Mouse (Mus musculus) liver, embryonic 14.5 days (tissue): Measurements from ENCODE around the gene Nid2. TPM values are rescaled to one million over a fixed set of nuclear protein-coding genes. Genes with fewer than 3 reads are reported as not detected.

Experiments
- ATAC-seq: fragments of 200-750 bp; cut with Nextera tagmentation; 2 replicates; pipeline ENCODE4 v1.8.0; 2017; ENCODE audit warnings: moderate number of reproducible peaks, mild to moderate bottlenecking, moderate library complexity; ENCODE audit not compliant: insufficient read depth
- DNase-seq, 3 experiments: peaks; one replicate each; pipeline ENCODE4 v3.0.0-alpha.2; 2012 to 2013; ENCODE audit warnings: low read depth in 3 of 3, low spot score in 3 of 3
- H3K27ac ChIP-seq: fragments of 300-500 bp; sonication (generic); 2 replicates; pipeline ENCODE4 v1.5.1; 2014; ENCODE audit warnings: moderate library complexity, mild to moderate bottlenecking, control low read depth, inconsistent platforms
- H3K27me3 ChIP-seq: fragments of 300-500 bp; sonication (generic); 2 replicates; pipeline ENCODE4 v1.6.1; 2014; ENCODE audit warnings: mild to moderate bottlenecking, low read length, moderate library complexity; ENCODE audit not compliant: control insufficient read depth, insufficient read depth
- H3K36me3 ChIP-seq: fragments of 300-500 bp; sonication (generic); replicated peaks from 2 replicates; pipeline ENCODE4 v1.6.1; 2014; ENCODE audit warnings: low read depth; ENCODE audit not compliant: control insufficient read depth, insufficient read depth
- H3K4me1 ChIP-seq, 2 experiments: fragments of 200-500 bp in 1 of 2; fragments of 300-500 bp in 1 of 2; sonication (generic) in 1 of 2; replicated peaks; 2 replicates each; pipeline ENCODE4 v1.6.1; 2012 to 2014; ENCODE audit warnings: antibody characterized with exemption in 1 of 2, inconsistent platforms in 1 of 2, low read length in 1 of 2; ENCODE audit not compliant: control insufficient read depth in 2 of 2, insufficient read depth in 2 of 2
- H3K4me2 ChIP-seq: fragments of 300-500 bp; sonication (generic); 2 replicates; pipeline ENCODE4 v1.6.1; 2014; ENCODE audit warnings: low read depth, mild to moderate bottlenecking, control low read depth, moderate library complexity
- H3K4me3 ChIP-seq, 2 experiments: fragments of 200-500 bp in 1 of 2; fragments of 300-500 bp in 1 of 2; sonication (generic) in 1 of 2; 2 replicates each; pipeline ENCODE4 v1.5.1; 2012 to 2014; ENCODE audit warnings: low read depth in 2 of 2, low read length in 2 of 2, mild to moderate bottlenecking in 2 of 2, control low read depth in 1 of 2, inconsistent platforms in 1 of 2, moderate library complexity in 1 of 2; ENCODE audit not compliant: insufficient read depth in 1 of 2
- H3K9ac ChIP-seq: fragments of 300-500 bp; sonication (generic); replicated peaks from 2 replicates; pipeline ENCODE4 v1.6.1; 2014; ENCODE audit warnings: mild to moderate bottlenecking, control low read depth, moderate library complexity
- H3K9me3 ChIP-seq: fragments of 300-500 bp; sonication (generic); 2 replicates; pipeline ENCODE4 v1.6.1; 2016; ENCODE audit warnings: low read length, mixed read lengths; ENCODE audit not compliant: control insufficient read depth
- CTCF ChIP-seq: IDR thresholded peaks from 2 replicates; pipeline ENCODE4 v1.5.1; 2016; ENCODE audit warnings: antibody characterized with exemption, low read depth, control low read depth
- EP300 ChIP-seq: IDR thresholded peaks from 2 replicates; pipeline ENCODE4 v1.6.1; 2016; ENCODE audit warnings: antibody characterized with exemption, low read depth
- WGBS: fragments of 180-500 bp; shearing (Covaris S2); extraction: QIAGEN DNeasy Blood & Tissue Kit; methylation state at CpG from one replicate; pipeline ENCODE4 v1.1.7; 2014; ENCODE audit not compliant: insufficient replicate concordance; 5-methylcytosine and 5-hydroxymethylcytosine counted together
- polyA plus RNA-seq, 2 experiments: library from polyadenylated mRNA; depleted of rRNA in 1 of 2; stranded (reverse) in 1 of 2; unstranded in 1 of 2; fragments of >200 nt; fragmentation: Nextera tagmentation in 1 of 2; extraction: Ambion mirVana in 1 of 2; gene quantifications; 2 replicates each; pipeline versions ENCODE4 v1.2.1 to v1.2.3; 2012 to 2014

The Nid2 gene
- polyA plus RNA-seq, 2 experiments: 6.2 to 10.6 TPM

GRCm38 (mm10) chr14:19744876-19745275 is 6.2 kb upstream of the Nid2 start:
- DNase-seq: no peak
- Histone ChIP-seq H3K36me3 (no peaks in the 10 kb centered on the region), H3K9me3 (no peaks in the 10 kb centered on the region), H3K4me1 (peaks cover 0 to 2% of the 10 kb centered on the region in 2 experiments; a peak in 1 of 4 replicates), H3K4me2 (no peak overlapping the region), H3K27me3 (no peaks in the 10 kb centered on the region; the same call in 1 of the 2 replicates), H3K9ac (no peak overlapping the region), H3K4me3 (no peak overlapping the region), H3K27ac (no peak overlapping the region)
- WGBS: 71% methylated on average over 5 of the region's 5 CpGs
- ATAC-seq: no peak
- TF ChIP-seq CTCF (no peak), EP300 (no peak)

GRCm38 (mm10) chr14:19746232-19746631 is 4.8 kb upstream of the Nid2 start:
- H3K4me3 ChIP-seq: no peak overlapping the region
- 55% methylated on average over 2 of the region's 2 CpGs for WGBS
- no peak for TF ChIP-seq CTCF
- no peak for TF ChIP-seq EP300

DNA sequence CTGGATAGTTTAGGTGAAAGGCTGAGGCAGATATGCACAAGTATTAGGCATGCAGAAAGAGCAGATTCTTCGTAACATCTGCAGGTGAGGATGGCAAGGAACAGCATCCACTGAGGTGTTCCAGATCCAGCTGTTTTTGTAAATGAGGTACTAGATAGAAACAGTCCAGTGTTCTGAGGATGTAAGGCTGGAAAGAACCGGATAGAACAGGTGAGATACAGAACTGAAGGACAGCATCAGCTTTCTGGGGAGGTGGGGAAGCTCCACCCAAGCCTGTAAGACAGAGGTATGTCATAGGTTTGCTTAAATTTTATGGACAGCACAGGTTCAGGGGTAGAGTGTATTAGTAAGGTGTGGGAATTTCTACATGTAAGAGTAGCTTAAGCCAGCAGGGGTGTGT is 4.3 kb upstream of the Nid2 start:
- H3K36me3 ChIP-seq: no peaks in the 10 kb centered on the region
- peaks cover 0 to 2% of the 10 kb centered on the region in 2 experiments; a peak in 1 of 4 replicates for H3K4me1 ChIP-seq
- no peak overlapping the region for H3K4me3 ChIP-seq
- no peak for DNase-seq
- no peak overlapping the region for H3K27ac ChIP-seq
- ATAC-seq: no peak
- H3K9ac ChIP-seq: no peak overlapping the region
- H3K9me3 ChIP-seq: no peaks in the 10 kb centered on the region
- TF ChIP-seq CTCF (no peak), EP300 (no peak)
- peaks cover 8% of the 10 kb centered on the region for H3K27me3 ChIP-seq
- H3K4me2 ChIP-seq: no peak overlapping the region
- 56% methylated on average over 2 of the region's 2 CpGs for WGBS

More at GRCm38 (mm10) chr14:19746232-19746631, 4.8 kb upstream of the Nid2 start:
- no peaks in the 10 kb centered on the region for H3K36me3 ChIP-seq
- H3K27ac ChIP-seq: no peak overlapping the region
- H3K4me2 ChIP-seq: no peak overlapping the region
- H3K9ac ChIP-seq: no peak overlapping the region
- no peaks in the 10 kb centered on the region for H3K9me3 ChIP-seq
- peaks cover 0 to 2% of the 10 kb centered on the region in 2 experiments; a peak in 1 of 4 replicates for H3K4me1 ChIP-seq
- peaks cover 5% of the 10 kb centered on the region for H3K27me3 ChIP-seq
- ATAC-seq (no peak), DNase-seq (no peak)

DNA sequence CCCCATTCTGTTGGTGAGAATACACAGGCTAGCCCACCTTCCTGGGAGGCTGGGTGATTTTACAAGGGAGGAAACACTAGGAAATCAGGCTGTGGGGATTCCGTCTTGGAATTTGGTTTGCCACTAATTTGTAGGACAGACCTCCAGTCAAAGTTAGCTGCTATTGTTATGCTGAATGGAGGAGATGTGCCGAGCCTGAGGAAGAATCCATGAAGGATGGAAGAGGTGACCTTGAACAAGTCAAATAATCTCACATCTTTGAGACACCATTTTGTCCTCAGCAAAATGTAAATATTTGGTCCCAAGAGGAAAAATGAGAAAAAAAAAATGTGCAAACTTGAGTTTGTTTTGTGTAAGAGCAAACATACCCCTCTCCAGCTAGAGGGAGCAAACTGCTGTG is 1.3 kb upstream of the Nid2 start:
- Histone ChIP-seq H3K36me3 (no peaks in the 10 kb centered on the region), H3K9me3 (no peaks in the 10 kb centered on the region), H3K9ac (no peak overlapping the region), H3K4me3 (no peak overlapping the region), H3K4me1 (peaks cover 0 to 2% of the 10 kb centered on the region in 2 experiments; a peak in 1 of 4 replicates), H3K4me2 (no peak overlapping the region), H3K27ac (no peak overlapping the region), H3K27me3 (peaks cover 19% of the 10 kb centered on the region)
- ATAC-seq (no peak), DNase-seq (no peak)
- WGBS: 41% methylated on average over 2 of the region's 2 CpGs
- TF ChIP-seq EP300: no peak
- no peak for TF ChIP-seq CTCF

GRCm38 (mm10) chr14:19750411-19751024 is 547 bp upstream of the Nid2 start:
- peak; percentile 59; the same call in 1 of the 2 replicates for ATAC-seq
- DNase-seq: no peak

More at GRCm38 (mm10) chr14:19750411-19751024, 547 bp upstream of the Nid2 start:
- Histone ChIP-seq H3K4me3 (peak overlapping the region; percentile 25 to 51), H3K4me1 (peaks cover 0 to 2% of the 10 kb centered on the region in 2 experiments; a peak in 1 of 4 replicates), H3K36me3 (no peaks in the 10 kb centered on the region), H3K27me3 (peaks cover 19% of the 10 kb centered on the region), H3K9me3 (no peaks in the 10 kb centered on the region), H3K27ac (no peak overlapping the region), H3K9ac (no peak overlapping the region), H3K4me2 (peak overlapping the region; percentile 66)
- TF ChIP-seq EP300 (no peak), CTCF (no peak)
- WGBS: 9% methylated on average over 26 of the region's 26 CpGs
